Mouse (Mus musculus) layer of hippocampus, postnatal 25 days (tissue): ENCODE measurements around the gene Abcb5. TPM values are rescaled to one million over a fixed set of nuclear protein-coding genes. Genes with fewer than 3 reads are reported as not detected.

Experiments
- total RNA-seq, 2 experiments: library from RNA; stranded (reverse); gene quantifications; 2 replicates each; pipeline ENCODE4 v1.2.3; 2021

Abcb5 gene
- total RNA-seq, 2 experiments from 2014 or later, result not detected

Other genes starting within 250 kb of the Abcb5 start
- gene Sp8, start 120.1 kb downstream of the Abcb5 start, total RNA-seq, result 1 to 10 TPM; 1.5 to 2.6 TPM